Mouse (Mus musculus) cerebellum, adult 2 months (tissue): ENCODE results near the gene Platr17.
"Not testable (repeated sequence)": the region's sequence is repeated elsewhere in the genome, so short reads cannot be mapped to it uniquely, and the experiment has no call there.

Experiments
- CTCF ChIP-seq: fragments of 200-500 bp; IDR thresholded peaks from 2 replicates; pipeline ENCODE4 v1.5.1; 2011; ENCODE audit warnings: low read depth, mild to moderate bottlenecking, control low read depth, low read length, moderate library complexity, borderline replicate concordance; ENCODE audit not compliant: insufficient read depth
- POLR2A ChIP-seq: fragments of 200-500 bp; IDR thresholded peaks from 2 replicates; pipeline ENCODE4 v1.6.1; 2011; ENCODE audit warnings: low read length, control low read depth, borderline replicate concordance; ENCODE audit not compliant: insufficient read depth

- TF ChIP-seq CTCF, POLR2A: not testable (repeated sequence)
These were observed 47.1 kb downstream of the Platr17 start for GRCm38 (mm10) chr17:33952015-33952414.
